Mouse (Mus musculus): ENCODE measurements at regions not wholly inside any gene's neighbourhood (a gene's known extent, or its start where the extent isn't known, plus 50 kb on each side); places are given as distances from the start of the nearest gene placed in this dataset.
A peak's percentile ranks its signal among the peaks of the same experiment; 100 is the strongest.

DNA sequence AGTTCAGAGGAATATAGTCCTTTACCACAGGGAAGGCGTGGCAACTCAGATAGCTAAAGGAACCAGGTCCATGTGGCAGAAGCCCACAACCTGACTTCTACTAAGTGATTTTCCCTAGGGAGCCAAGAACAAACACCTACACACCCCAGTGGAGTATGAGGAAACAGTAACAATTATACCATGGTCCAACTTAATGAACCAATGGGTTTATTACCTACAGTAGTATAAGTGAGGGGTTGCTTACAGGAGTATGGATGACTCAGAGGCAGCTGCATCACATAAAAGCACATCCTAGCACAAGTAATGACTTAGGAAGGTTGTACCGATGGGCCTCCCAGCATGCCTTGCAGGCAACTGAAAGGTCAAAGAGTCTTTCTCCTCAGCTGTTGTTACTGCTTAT lies 98.7 kb upstream of the Cul1 start:
- intact Hi-C loops (cut with DNase I; ENCODE audit: low total_unique reads) = no loop called here
- DNase-seq = no peak

GRCm38 (mm10) chr6:47355500-47355899 lies 97.7 kb upstream of the Cul1 start:
- DNase-seq = no peak
- intact Hi-C loops (cut with DNase I; ENCODE audit: low total_unique reads) = no loop called here

GRCm38 (mm10) chr6:47356500-47356899 lies 96.7 kb upstream of the Cul1 start:
- intact Hi-C loops (cut with DNase I; ENCODE audit: low total_unique reads) = no loop called here
- no peak for DNase-seq

DNA sequence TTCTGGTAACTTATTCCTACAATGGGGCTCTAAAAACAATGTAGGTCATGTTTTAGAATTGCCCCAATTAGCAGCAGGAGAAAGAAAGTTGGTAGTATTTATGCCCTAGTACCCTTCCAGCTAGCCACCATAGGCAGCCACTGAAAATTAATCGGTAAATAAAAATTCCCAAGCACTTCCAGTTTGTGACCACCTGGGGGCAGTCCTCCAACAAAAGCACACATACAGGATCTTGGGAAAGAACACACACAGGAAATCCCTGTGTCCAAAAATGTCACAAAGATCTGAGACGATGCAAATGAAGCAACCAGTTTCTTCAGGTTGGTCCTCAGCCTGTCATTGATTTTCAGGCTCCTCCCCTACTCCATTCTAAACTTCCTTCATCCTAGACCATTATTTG lies 94.5 kb upstream of the Cul1 start:
- intact Hi-C loops (cut with DNase I; ENCODE audit: low total_unique reads) = no loop called here
- DNase-seq = peak; percentile 6

DNA sequence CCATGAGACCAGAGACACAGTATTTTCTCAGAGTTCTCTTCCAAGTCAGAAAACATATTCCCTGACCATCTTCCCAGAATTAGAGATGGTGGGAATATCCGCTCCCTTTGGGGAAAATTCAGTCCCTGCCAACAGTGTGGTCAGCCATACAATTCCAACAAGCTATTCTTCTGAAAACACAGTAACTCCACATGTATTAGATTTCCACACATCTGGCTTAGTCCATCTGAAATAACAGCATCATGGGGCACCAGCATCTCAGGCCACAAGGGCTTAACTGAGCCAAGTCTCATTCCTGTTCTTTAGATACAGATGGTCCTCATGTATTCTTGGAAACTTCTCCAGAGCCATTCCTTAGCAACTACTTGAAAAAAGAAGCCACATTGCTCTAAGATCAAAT lies 89.2 kb upstream of the Cul1 start:
- no peak for DNase-seq
- intact Hi-C loops (cut with DNase I; ENCODE audit: low total_unique reads) = no loop called here

DNA sequence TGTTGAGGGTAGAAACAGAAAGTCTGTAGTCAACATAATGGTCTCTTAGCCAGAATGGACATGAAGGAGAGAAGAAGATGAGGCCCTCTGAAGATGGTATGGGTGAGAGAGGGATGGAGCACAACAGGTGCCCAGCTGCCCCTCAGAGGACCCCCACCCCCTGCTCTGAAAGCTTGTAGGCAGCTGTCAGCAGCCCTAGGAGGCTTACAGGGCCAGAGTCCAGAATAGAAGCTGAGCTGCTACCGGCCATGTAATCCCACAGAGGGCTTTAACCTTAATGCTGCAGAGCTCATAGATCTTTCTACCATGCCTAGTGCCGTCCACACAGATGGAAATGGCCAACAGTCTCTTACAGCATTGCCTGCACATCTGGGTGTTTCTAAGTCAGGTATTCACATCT lies 88.6 kb upstream of the Cul1 start:
- no peak for DNase-seq
- intact Hi-C loops (cut with DNase I; ENCODE audit: low total_unique reads) = no loop called here

DNA sequence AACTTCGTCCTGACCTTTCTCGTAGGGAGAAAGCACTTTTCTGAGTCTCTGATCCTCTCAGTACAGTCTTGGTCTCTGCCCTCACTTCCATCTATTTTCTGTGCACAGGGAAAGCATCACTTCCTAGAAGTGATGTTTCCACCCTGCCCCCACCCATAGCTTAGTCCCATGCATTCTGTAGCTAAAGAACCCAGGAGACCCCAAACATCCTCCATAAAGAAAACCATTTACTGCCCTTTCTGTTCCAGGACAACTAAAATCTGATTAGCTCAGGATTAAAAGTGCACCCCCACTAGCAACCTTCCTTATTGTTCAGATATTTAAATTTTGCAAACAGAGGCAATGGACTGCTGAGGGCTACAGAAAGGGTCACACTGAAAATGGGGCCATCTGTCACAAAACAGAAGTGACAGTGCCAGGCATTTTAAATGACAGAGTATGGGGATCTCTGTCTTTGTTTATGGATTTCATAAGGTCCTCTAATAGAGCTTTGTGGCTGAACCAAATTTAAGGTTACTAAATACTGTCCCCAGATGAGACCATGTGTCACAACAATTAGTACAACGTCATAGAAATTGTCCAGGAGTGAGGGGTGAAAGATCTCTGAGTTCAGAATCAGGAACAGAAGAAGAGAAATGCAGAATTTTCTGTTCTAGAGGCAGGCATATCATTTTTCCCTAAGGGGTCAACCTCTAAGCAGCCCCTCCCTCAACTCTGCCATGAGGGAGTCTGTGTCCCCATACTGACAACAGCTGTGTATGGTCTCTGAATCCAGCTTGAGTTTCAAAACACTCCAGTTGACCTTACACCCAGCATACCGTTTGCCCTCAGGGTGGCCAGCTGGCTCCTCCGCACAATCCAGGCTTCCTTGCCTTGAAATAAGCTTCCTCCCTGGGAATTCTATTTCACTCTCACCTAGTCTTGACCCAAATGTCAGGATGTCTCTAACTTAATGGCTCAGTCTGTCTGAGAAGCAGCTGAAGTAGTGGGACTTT lies 87.2 kb upstream of the Cul1 start:
- DNase-seq = peak; percentile 9
- intact Hi-C loops (cut with DNase I; ENCODE audit: low total_unique reads) = no loop called here

DNA sequence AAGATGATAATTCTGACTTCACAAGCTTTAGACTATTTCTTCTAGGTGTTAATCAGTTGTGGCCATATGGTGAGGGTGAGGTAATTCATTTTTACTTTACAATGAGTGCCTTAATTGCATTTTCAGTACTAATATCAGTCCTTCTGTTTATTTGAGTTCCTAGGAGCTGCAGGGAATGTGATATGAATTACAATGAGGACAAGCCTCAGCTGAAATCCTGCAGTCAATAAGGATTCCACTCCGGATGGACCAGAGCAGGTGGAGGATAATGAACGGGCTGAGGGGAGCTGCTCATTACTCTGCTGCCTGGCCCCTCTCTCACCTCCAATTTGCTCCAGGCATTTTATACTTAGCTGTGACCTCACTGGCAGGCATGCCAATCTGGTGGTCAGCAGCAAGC lies 85.7 kb upstream of the Cul1 start:
- intact Hi-C loops (cut with DNase I; ENCODE audit: low total_unique reads) = no loop called here
- DNase-seq = no peak

DNA sequence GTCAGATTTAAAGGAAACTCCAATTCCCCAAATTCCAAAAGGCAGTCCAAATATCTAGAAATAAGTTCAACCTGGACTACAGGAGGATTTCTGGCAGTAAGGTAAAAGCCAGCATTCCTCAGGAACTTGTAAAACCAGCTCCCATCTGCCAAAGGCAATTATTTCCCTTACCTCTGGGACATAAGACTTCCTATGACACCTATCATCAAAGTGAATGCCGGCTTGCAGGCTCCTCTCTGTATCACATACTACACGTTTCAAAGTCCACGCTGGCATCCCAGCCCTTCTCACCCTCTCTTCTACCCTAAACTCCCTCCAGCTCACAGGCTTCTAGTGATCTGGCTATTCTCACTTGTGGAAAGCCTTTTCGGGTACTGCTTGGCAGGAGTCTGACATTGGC lies 77.5 kb upstream of the Cul1 start:
- intact Hi-C loops (cut with DNase I; ENCODE audit: low total_unique reads) = no loop called here
- DNase-seq = no peak

GRCm38 (mm10) chr6:47381451-47381850 lies 71.7 kb upstream of the Cul1 start:
- DNase-seq = no peak
- intact Hi-C loops (cut with DNase I; ENCODE audit: low total_unique reads) = no loop called here

DNA sequence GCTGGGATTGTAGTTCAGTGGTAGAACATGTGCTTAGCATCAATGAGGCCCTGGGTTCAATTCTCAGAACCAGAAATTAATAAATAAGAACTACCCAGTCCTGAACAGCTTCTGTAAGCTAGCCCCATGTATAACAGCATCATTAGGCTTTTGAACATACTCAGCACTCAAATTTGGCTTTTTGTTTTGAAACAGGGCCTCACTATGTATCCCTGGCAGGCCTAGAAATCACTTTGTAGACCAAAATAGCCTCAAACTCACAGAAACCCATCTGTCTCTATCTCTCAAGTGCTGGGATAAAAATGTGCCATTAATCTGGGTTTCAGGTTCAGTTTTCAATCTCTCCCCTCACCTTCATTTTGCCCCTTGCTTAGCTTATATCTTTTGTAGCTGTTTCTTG lies 66.6 kb upstream of the Cul1 start:
- intact Hi-C loops (cut with DNase I; ENCODE audit: low total_unique reads) = no loop called here
- no peak for DNase-seq

DNA sequence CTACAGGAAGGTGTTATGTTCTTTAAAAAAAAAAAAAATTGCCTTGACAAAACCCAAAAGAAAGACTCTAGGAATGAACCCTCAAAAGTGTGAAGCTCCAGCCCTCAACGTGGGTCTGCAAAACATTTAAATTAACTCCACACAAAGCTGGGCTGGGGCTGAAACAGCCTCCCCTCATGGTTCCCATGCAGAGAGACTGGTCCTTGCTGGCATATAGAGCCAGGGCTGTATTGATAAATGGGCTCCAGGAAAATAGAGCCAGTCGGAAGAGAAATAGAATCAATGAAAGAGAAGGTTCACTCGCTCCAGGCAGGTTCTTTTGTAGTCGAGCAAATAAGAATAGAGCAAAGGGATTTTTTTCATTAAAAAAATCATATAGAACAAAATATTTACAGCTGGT lies 63.3 kb upstream of the Cul1 start:
- no peak for DNase-seq
- intact Hi-C loops (cut with DNase I; ENCODE audit: low total_unique reads) = loop anchor here (10.0 kb wide), 1 partner anchor 125 kb away; no protein-coding TSS in a partner anchor

DNA sequence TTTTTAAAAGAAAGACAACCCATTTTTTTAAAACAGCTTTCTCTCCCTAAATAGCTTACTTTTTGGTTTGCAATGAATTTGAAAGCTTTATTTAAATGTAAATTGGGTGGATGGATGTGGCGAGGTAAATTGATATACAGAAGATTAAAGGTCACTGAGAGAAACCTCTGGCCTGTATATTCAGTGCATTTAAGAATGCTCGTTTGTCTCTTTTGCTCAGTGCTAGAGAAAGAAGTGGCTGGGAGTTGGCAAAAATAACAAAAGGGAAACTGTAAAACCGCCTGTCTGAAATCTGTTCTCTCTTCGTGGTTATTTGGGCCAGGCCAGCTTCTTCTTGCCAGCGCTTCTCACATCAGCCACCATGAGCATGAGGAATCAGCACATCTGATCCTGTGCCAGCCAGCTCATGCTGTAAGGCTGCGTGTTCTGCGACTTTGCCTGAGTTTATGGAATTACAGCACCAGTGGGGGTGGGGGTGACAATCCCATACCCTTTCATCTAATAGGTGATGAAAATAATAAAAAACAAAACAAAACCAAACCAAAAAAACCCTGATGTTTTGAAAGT lies 62.7 kb upstream of the Cul1 start:
- intact Hi-C loops (cut with DNase I; ENCODE audit: low total_unique reads) = loop anchor here (10.0 kb wide), 1 partner anchor 124 kb away; no protein-coding TSS in a partner anchor
- peak; percentile 59 for DNase-seq

- DNase-seq = no peak
Measured at GRCm38 (mm10) chr6:47391014-47391802, 62.0 kb upstream of the Cul1 start.

DNA sequence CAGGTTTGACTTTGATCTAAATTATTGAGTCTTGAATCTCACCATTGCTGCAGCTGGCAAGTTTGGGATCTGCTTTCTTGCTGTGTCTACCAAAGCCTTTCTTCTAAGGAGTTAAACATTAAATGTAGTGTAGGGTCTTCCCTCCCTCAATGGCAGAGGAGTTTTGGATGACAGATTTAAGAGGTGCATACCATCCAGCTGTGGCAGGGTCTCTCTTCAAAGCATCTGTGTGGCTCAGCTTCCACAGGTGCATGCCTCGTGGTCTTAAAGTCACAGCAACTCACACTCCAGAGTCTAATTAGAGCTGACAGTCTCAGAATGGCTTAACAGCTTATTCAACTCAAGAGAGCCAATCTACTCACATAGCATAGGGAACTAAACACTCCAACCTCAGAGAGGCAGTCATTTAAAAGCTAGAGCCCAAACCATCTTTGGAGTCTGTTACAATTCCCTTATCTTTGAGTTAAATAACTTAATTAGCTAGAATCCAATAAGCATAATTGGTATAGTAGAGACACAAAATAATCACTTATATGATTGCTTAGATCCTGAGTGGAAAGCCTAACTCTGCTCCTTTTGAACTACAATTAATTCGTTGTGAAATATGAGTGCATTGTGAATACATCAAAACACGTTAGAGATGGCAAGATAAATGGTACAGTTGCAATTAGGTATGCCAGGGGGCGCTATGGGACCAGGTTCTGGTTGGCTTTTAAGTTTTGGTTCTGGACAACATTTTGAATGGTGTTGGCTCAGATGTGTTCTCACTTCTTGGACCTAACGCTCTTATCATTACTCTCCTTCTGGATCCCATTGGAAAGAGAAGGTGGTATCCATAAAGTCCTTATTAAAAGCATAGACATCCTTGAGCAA lies 57.5 kb upstream of the Cul1 start:
- DNase-seq = peak; percentile 18
- intact Hi-C loops (cut with DNase I; ENCODE audit: low total_unique reads) = loop anchor here (10.0 kb wide), 1 partner anchor 119 kb away; no protein-coding TSS in a partner anchor

More at GRCm38 (mm10) chr6:47391014-47391802, 62.0 kb upstream of the Cul1 start:
- intact Hi-C loops (cut with DNase I; ENCODE audit: low total_unique reads) = loop anchor here (10.0 kb wide), 1 partner anchor 124 kb away; no protein-coding TSS in a partner anchor
